Mouse (Mus musculus) hindbrain, embryonic 10.5 days (tissue): ENCODE results near the gene Dip2c. TPM values are rescaled to one million over a fixed set of nuclear protein-coding genes. Genes with fewer than 3 reads are reported as not detected.

Experiments
- DNase-seq: peaks from one replicate; pipeline ENCODE4 v3.0.0-alpha.2; 2017; ENCODE audit warnings: low spot score
- H3K27ac ChIP-seq: fragments of 300-500 bp; sonication (generic); 2 replicates; pipeline ENCODE4 v1.5.1; 2016; ENCODE audit warnings: mild to moderate bottlenecking, moderate library complexity
- H3K27me3 ChIP-seq: fragments of 300-500 bp; sonication (generic); 2 replicates; pipeline ENCODE4 v1.6.1; 2016; ENCODE audit warnings: mild to moderate bottlenecking; ENCODE audit not compliant: poor library complexity, insufficient read depth, severe bottlenecking
- H3K36me3 ChIP-seq: fragments of 300-500 bp; sonication (generic); 2 replicates; pipeline ENCODE4 v1.6.1; 2016; ENCODE audit warnings: mild to moderate bottlenecking, moderate library complexity
- H3K4me1 ChIP-seq: fragments of 300-500 bp; sonication (generic); replicated peaks from 2 replicates; pipeline ENCODE4 v1.6.1; 2016; ENCODE audit warnings: mild to moderate bottlenecking
- H3K4me3 ChIP-seq: fragments of 300-500 bp; sonication (generic); 2 replicates; pipeline ENCODE4 v1.5.1; 2016; ENCODE audit warnings: mild to moderate bottlenecking, moderate library complexity
- H3K9me3 ChIP-seq: fragments of 300-500 bp; sonication (generic); 2 replicates; pipeline ENCODE4 v1.6.1; 2016; ENCODE audit warnings: mild to moderate bottlenecking, moderate library complexity
- WGBS: fragments of 180-500 bp; shearing (Covaris S2); methylation state at CpG from one replicate; pipeline ENCODE4 v1.1.7; 2016; 5-methylcytosine and 5-hydroxymethylcytosine counted together
- polyA plus RNA-seq: library from polyadenylated mRNA; unstranded; fragments of >200 nt; fragmentation: Nextera tagmentation; extraction: Ambion mirVana; gene quantifications from 2 replicates; pipeline ENCODE4 v1.2.1, GENCODE M21; 2016

Dip2c gene
- polyA plus RNA-seq, 1 experiment from 2014 or later = 5.8 TPM

DNA sequence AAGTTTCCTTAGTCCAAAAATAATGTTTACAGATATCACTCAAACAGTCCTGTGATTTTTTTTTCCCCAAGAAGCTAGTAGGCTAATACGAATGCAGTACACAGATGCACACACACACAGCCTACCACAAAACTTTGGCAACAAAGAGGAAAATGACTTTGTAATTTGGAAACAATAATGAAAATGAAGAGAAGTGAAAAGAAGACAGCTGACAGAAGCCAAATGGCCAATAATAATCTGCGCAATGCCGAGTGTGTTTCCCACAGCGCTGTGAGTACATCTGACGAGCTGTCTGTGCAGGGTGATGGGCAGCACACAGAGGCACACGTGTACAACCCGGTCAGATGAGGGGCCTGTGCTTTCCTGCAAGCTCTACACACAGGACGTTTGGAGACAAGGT, 430.4 kb downstream of the Dip2c start:
- DNase-seq = no peak
- no peak overlapping the region for H3K4me3 ChIP-seq
- H3K27me3 ChIP-seq = no peaks in the 10 kb centered on the region
- 93% methylated on average over 8 of the region's 8 CpGs for WGBS
- H3K27ac ChIP-seq = no peak overlapping the region
- H3K36me3 ChIP-seq = peaks cover 47% of the 10 kb centered on the region
- no peaks in the 10 kb centered on the region for H3K4me1 ChIP-seq
- no peaks in the 10 kb centered on the region for H3K9me3 ChIP-seq

DNA sequence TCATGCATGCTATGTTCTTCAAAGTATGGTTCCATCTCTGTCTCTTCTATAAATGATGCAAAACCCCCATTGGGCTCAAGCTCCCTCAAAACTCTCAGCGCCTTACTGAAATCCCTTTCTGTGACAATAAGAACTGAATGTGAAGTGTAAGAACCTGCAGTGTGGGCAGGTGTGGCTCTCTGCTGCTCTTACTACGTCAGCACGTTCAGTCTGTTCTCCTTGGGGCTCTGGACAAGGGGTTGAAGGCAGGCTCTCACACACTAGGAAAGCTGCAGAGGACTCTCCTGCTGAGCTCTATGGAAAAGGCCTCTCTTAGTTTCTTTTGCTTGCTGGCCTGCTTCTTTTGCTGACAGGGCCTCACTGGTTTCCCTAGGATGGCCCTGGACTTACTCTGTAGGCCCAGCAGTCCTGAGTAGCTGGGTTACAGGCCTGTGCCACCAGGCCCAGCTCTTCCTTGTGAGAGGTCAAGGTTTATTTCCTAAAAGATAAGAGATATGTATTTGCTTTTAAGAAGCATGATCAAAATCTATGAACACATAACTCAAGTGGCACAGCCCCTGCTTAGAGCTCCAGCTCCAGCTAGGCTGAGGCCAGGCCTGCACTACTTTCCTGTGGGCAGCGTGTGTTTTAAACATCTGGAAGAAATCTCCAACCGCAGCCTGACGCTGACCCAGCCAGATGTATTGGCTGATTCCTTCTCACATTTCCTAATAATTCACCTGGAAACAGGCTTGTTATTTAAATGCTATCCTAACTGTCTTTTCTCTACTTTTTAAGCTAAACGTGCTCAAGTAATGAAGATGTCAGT, 432.3 kb downstream of the Dip2c start:
- peaks cover 43% of the 10 kb centered on the region for H3K36me3 ChIP-seq
- H3K4me1 ChIP-seq = no peaks in the 10 kb centered on the region
- H3K27me3 ChIP-seq = no peaks in the 10 kb centered on the region
- no peak overlapping the region for H3K27ac ChIP-seq
- no peaks in the 10 kb centered on the region for H3K9me3 ChIP-seq
- no peak overlapping the region for H3K4me3 ChIP-seq
- DNase-seq = no peak
- WGBS = 84% methylated on average over 7 of the region's 7 CpGs

DNA sequence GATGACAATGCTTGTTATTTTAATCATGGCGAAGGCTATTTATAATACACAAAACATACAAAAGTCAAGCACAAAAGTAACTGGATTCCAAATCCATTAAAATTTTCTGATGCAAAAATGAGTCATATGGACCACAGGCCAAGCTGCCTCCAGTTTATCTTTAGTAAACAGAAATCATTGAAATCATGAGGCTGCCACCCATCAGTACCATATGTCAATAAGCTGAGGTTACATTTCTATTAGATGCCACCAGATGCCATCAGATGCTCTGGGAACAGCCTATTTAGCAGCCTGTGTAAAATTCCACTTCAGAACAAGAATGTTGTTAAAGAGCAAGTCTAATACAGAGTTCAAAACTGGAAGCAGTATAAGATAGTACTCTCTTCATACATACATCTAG, 436.1 kb downstream of the Dip2c start:
- WGBS = 92% methylated on average over 1 of the region's 1 CpGs

DNA sequence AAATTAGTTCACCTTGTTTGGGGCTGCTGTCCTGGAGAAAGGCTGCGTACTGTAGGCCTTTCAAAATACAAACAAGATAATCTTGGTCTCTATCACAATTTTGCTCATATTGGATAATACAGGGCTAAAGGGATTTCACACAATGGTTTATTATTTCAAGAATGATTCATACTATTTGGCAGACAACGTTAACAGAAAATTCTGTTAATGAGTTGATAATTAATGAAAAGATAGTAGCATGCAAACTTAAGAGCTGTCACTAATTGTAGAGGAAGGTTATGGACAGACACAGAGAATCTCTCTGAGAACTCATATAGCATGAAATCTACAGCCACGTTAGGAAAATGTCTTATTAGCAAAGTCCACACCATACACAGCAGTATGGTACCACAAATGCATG, 436.6 kb downstream of the Dip2c start:
- no peak for DNase-seq
- Histone ChIP-seq H3K36me3 (peaks cover 43% of the 10 kb centered on the region), H3K9me3 (no peaks in the 10 kb centered on the region), H3K4me3 (no peak overlapping the region), H3K4me1 (no peaks in the 10 kb centered on the region), H3K27me3 (no peaks in the 10 kb centered on the region), H3K27ac (no peak overlapping the region)
- 94% methylated on average over 3 of the region's 3 CpGs for WGBS

More for the DNA sequence above, 436.1 kb downstream of the Dip2c start:
- no peak overlapping the region for H3K4me3 ChIP-seq
- no peaks in the 10 kb centered on the region for H3K4me1 ChIP-seq
- DNase-seq = no peak
- H3K36me3 ChIP-seq = peaks cover 45% of the 10 kb centered on the region
- H3K9me3 ChIP-seq = no peaks in the 10 kb centered on the region
- no peaks in the 10 kb centered on the region for H3K27me3 ChIP-seq
- no peak overlapping the region for H3K27ac ChIP-seq

DNA sequence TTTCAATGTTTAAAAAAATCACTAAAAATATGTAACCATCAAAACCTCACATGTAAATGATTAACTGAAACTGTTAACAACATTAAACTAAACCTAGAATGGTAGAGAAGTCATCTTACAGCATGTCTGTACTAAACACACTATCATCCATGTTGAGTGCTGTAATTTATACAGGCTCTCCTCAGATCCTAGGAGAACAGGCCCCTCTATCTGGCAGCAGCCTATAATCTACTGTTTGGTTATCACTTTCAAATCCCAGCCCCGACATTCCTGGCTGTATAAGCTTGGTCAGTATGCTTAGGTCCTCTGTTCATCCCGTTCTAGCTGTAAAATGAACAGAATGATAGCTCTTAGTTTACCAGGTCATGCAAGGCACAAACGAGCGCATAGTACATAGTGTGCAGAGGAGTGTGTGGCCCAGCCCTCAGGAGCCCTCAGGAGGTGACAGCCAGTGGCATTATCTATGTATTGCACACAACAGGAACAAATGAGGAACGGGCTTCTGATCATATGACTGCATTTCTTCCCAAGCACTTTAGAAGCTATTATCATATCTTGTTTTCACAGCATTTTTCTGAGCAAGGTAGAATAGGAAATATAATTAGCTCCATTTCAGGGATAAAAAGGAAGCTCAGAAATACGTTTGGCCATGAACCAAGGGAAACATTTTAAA, 437.3 kb downstream of the Dip2c start:
- Histone ChIP-seq H3K4me3 (no peak overlapping the region), H3K36me3 (peaks cover 39% of the 10 kb centered on the region), H3K27me3 (no peaks in the 10 kb centered on the region), H3K4me1 (no peaks in the 10 kb centered on the region), H3K27ac (no peak overlapping the region), H3K9me3 (no peaks in the 10 kb centered on the region)
- no peak for DNase-seq
- WGBS = 92% methylated on average over 6 of the region's 6 CpGs

DNA sequence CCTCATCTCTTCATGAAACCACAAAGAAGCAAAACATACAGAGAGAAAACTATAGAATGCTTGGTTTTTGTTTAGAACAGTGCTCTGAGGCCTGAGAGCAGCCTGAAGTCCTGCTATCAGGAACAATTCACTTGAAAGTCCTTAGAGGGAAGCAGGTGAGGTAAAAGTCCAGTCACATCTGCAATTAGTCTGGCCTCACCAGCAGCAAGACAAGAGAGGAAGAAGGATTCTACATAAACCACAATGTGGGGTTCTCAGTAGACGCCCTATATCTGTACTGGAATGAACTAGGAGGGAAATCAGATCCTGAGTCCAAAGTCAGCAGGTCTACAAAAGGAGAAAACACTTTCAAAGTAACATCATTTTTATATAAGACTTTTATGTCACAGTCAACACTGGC, 438.9 kb downstream of the Dip2c start:
- Histone ChIP-seq H3K27me3 (no peaks in the 10 kb centered on the region), H3K4me3 (no peak overlapping the region), H3K36me3 (peaks cover 38% of the 10 kb centered on the region), H3K27ac (no peak overlapping the region), H3K9me3 (no peaks in the 10 kb centered on the region), H3K4me1 (no peaks in the 10 kb centered on the region)
- 92% methylated on average over 1 of the region's 1 CpGs for WGBS
- DNase-seq = no peak

Other genes starting within 250 kb of the Dip2c start
- gene Larp4b, start 182.6 kb upstream of the Dip2c start, polyA plus RNA-seq = 25.9 and 31.5 TPM in 2 replicates